ENCODE assay signal across 8 mouse cellular contexts in the genomic region with DNA sequence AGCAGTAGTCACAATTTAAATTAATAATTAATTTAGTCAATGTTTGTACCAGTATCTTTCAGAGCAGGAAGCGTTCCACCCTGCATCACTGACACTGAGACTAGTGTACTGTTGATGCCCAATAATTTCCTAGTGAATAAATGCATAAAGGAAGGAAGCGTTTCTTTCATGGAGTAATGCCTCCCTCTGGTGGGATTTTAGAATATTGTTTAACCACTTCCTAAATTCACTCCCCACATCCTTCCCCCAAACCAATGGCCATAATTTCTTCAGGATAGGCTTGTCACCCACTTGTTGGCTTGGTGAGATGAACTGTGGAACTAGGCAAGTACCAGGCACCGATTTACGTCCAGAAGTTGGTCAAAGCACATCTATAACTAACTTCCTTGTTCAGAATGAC. TPM values are rescaled to one million over a fixed set of nuclear protein-coding genes. Genes with fewer than 3 reads are reported as not detected.
DNase-seq lines count a peak whose midpoint lies in the region; ATAC-seq and TF ChIP-seq lines count a peak whose summit lies in the region.

No protein-coding gene starts in this region.

- peak; percentile 58 for TF ChIP-seq CTCF in Patski (IDR thresholded peaks at IDR 0.05)

- no peaks in the 10 kb centered on the region for H3K9me3 ChIP-seq in midbrain, embryonic 12.5 days

- peaks cover 7% of the 10 kb centered on the region for H3K27me3 ChIP-seq in Patski
- H3K27me3 ChIP-seq in midbrain, embryonic 12.5 days, result no peaks in the 10 kb centered on the region

- in situ Hi-C loops in Patski (cut with MboI; ENCODE audit: low pct_unique_long_range_greater_than_20kb), result loop anchor here (25.0 kb wide), 2 partner anchors 548 to 923 kb away; partner anchors contain the start of gene Stfa3

- no peak overlapping the region for H3K4me2 ChIP-seq in midbrain, embryonic 12.5 days (replicated peaks)

- POLR2A ChIA-PET in Patski (lab: Charles Lee), result no interaction called here

- intact Hi-C loops in left cerebral cortex, postnatal 36 days (cut with DNase I), result loop anchor here (2.0 to 10.0 kb wide), 3 partner anchors 136 to 936 kb away; partner anchors contain the start of genes Ccdc58, Eaf2, Fam162a and Golgb1
- intact Hi-C loops in heart, postnatal 36 days (cut with DNase I), result loop anchor here (2.0 to 5.0 kb wide), 4 partner anchors 64 to 193 kb away; partner anchors contain the start of genes Eaf2 and Golgb1

- no peaks in the 10 kb centered on the region; the same call in 1 of the 2 replicates for H3K36me3 ChIP-seq in midbrain, embryonic 12.5 days

- 63% methylated on average over 4 of the region's 4 CpGs for WGBS in midbrain, embryonic 12.5 days

- DNase-seq in left cerebral cortex, adult 11 months (ENCODE audit: low spot score), result peak; percentile 37
- DNase-seq in left cerebral cortex, postnatal 36 days (ENCODE audit: low spot score in 2 of 2), result no peak
- peak; percentile 31 for DNase-seq in Patski (ENCODE audit: low read depth, low spot score)
- peak; percentile 83 for DNase-seq in embryo, embryonic 10.5 days (ENCODE audit: low spot score)
- peak; percentile 34 to 59 for DNase-seq in heart, postnatal 36 days
- DNase-seq in layer of hippocampus, postnatal 10 days (ENCODE audit: low spot score in 2 of 2), result peak; percentile 21 to 25
- DNase-seq in thymus, postnatal 25 days, result peak; percentile 28

- no peak overlapping the region for H3K9ac ChIP-seq in midbrain, embryonic 12.5 days (replicated peaks)

- H3K4me1 ChIP-seq in midbrain, embryonic 12.5 days, result peaks cover 16% of the 10 kb centered on the region

- peak; percentile 70 for ATAC-seq in Patski
- ATAC-seq in midbrain, embryonic 12.5 days (ENCODE audit: low FRiP score, low read depth), result peak; percentile 25; the same call in 1 of the 2 replicates

- H3K27ac ChIP-seq in midbrain, embryonic 12.5 days (replicated peaks), result no peak overlapping the region

- no peak overlapping the region for H3K4me3 ChIP-seq in midbrain, embryonic 12.5 days

- CTCF ChIA-PET in Patski (lab: Charles Lee), result interaction anchor here (0.9 to 2.9 kb wide), 2 partner anchors 13 to 91 kb away, joined by 4 to 9 read pairs; no protein-coding TSS in a partner anchor

RNA-seq across cellular contexts. Expression of gene Polq, which starts 1.2 kb away (rescaled TPM):
- 1 to 10 TPM; 1.3 to 2.5 TPM for total RNA-seq in left cerebral cortex, postnatal 36 days (2021)
- 3.8 TPM for polyA plus RNA-seq in Patski (2021)
- 1 to 10 TPM; 2.1 to 3.0 TPM for total RNA-seq in heart, postnatal 36 days (2021)
- total RNA-seq in layer of hippocampus, postnatal 10 days (2021), result 1 to 10 TPM; 2.7 to 2.9 TPM
- polyA plus RNA-seq in midbrain, embryonic 12.5 days (2016; fragmentation: Nextera tagmentation; extraction: Ambion mirVana), result 10.3 and 11.1 TPM in 2 replicates

RNA-seq across cellular contexts. Expression of gene Fbxo40, which starts 20.1 kb away (rescaled TPM):
- total RNA-seq in left cerebral cortex, postnatal 36 days (2021), result under 1 TPM in 1 of 2 experiments, not detected in 1; 0.35 TPM
- 0.01 TPM for polyA plus RNA-seq in Patski (2021)
- 100 to 1,000 TPM; 159 to 206 TPM for total RNA-seq in heart, postnatal 36 days (2021)
- total RNA-seq in layer of hippocampus, postnatal 10 days (2021), result under 1 TPM in 1 of 2 experiments, not detected in 1; 0.14 TPM
- not detected in 2 replicates for polyA plus RNA-seq in midbrain, embryonic 12.5 days (2016; fragmentation: Nextera tagmentation; extraction: Ambion mirVana)

Comparison
In these comparisons a context has a peak if more than half of its experiments do, and no peak if none do; other contexts are left out.
1. DNase-seq: peak in left cerebral cortex, adult 11 months (single experiment), Patski (single experiment), embryo, embryonic 10.5 days (single experiment), heart, postnatal 36 days (2 of 2), layer of hippocampus, postnatal 10 days (2 of 2) and thymus, postnatal 25 days (single experiment); none in left cerebral cortex, postnatal 36 days (0 of 2).
2. RNA of gene Fbxo40, which starts 20.1 kb away (total RNA-seq): 159 to 206 TPM in heart, postnatal 36 days; 0.35 TPM in left cerebral cortex, postnatal 36 days and 0.14 TPM in layer of hippocampus, postnatal 10 days; every median in the first group is over 100 times any median in the second.